Mouse (Mus musculus) bone marrow, adult 2 months (tissue): Measurements from ENCODE around the gene Cpne5.

Experiments used
- CTCF ChIP-seq: fragments of 200-500 bp; IDR thresholded peaks from 2 replicates; pipeline ENCODE4 v1.5.1; 2011; ENCODE audit warnings: low read length, control low read depth; ENCODE audit not compliant: control insufficient read depth, insufficient read depth
- POLR2A ChIP-seq: fragments of 200-500 bp; IDR thresholded peaks from 2 replicates; pipeline ENCODE4 v1.6.1; 2011; ENCODE audit warnings: low read depth, mild to moderate bottlenecking, control low read depth, low read length, borderline replicate concordance; ENCODE audit not compliant: control insufficient read depth

- TF ChIP-seq CTCF (no peak), POLR2A (no peak)
Measured at GRCm38 (mm10) chr17:29214655-29215054, 23.3 kb downstream of the Cpne5 start.
